Mouse (Mus musculus): ENCODE data around the gene Pdpn. TPM values are rescaled to one million over a fixed set of nuclear protein-coding genes. Genes with fewer than 3 reads are reported as not detected.

The Pdpn gene
- polyA plus RNA-seq, 1 experiment from 2014 or later = 64.0 TPM

DNA sequence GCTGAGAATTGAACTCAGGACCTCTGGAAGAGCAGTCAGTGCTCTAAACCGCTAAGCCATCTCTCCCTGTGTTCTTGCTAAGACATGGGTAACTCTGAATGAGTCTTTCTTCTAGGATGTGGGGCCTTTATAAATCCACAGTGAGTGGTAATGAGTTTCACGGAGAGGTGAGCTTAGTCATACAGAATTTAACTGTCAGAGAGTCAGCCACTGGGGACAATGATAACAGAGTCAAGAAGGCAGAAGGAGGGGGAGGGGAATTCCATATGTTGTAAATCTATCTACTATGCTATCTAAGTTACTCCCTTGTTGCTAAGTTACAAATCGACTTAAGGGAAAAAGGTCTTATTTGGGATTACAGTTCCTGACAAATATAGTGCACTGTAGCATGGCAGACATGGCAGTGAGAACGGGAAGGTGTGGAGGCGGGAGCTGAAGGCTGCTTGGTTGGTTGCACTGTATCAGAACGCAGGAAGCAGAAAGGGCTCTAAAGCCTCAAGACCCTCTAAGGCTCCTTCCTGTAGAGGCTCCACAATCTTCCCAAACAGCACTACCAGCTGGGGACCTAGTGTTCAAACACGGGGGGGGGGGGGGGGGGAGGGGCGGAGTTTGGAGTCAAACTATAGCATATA lies 39.5 kb downstream of the Pdpn start:
- H3K4me1 ChIP-seq (replicated peaks) = peaks cover 33% of the 10 kb centered on the region
- ATAC-seq (ENCODE audit: low read depth) = peak; percentile 58
- no peak overlapping the region for H3K9ac ChIP-seq
- no peaks in the 10 kb centered on the region for H3K9me3 ChIP-seq
- 0 out of 2 replicates have a peak overlapping the region, but pooled peaks have one; percentile 33 for H3K27ac ChIP-seq (replicated peaks)
- H3K27me3 ChIP-seq = no peaks in the 10 kb centered on the region
- WGBS = 32% methylated on average over 7 of the region's 8 CpGs
- no peak overlapping the region for H3K4me2 ChIP-seq
- H3K4me3 ChIP-seq = no peak overlapping the region
- no peaks in the 10 kb centered on the region for H3K36me3 ChIP-seq

DNA sequence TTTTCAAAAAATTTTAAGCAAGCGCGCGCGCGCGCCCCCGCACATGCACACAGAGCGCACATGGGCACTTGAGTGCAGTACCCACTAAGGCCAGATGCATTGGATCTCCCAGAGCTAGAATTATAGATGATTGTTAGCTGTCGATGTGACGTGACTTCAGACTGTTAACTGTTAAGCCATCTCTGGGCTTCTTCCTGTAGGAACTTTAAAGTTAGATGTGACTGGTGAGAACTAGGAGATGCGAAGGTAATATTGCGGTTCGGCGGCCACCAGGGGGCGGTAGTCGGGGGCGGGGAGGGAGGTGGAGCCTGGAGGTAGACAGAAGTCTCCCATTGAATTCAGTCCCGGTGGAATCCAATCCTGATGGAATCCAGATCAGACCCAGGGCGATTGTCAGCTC lies 40.8 kb downstream of the Pdpn start:
- Histone ChIP-seq H3K9me3 (no peaks in the 10 kb centered on the region), H3K4me1 (replicated peaks) (peaks cover 33% of the 10 kb centered on the region), H3K36me3 (no peaks in the 10 kb centered on the region), H3K4me3 (no peak overlapping the region; the same call in 1 of the 2 replicates), H3K4me2 (peak overlapping the region; percentile 45), H3K27me3 (no peaks in the 10 kb centered on the region), H3K27ac (replicated peaks) (no peak overlapping the region), H3K9ac (no peak overlapping the region)
- WGBS = 36% methylated on average over 19 of the region's 19 CpGs
- 0 out of 2 replicates have a peak, but pooled peaks have one; percentile 36 for ATAC-seq (ENCODE audit: low read depth)

DNA sequence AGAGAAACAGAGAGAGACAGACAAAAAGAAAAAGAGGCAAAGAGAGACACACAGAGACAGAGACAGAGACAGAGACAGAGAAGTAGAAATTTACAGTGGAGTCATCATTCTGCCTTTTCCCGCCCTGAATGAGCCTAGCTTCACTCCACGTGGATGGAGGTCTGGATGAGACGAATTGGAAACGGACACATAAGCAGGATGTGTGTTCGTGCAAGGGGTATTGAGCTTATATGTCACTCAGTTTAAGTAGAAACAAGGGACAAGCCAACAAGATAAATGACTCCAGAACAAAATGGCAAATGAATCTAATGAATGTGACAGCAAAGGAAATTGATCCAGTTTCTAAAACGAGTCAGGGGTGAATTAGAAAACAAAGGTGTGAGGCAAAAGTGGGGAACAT lies 41.4 kb downstream of the Pdpn start:
- Histone ChIP-seq H3K4me3 (no peak overlapping the region), H3K27ac (replicated peaks) (no peak overlapping the region), H3K9me3 (no peaks in the 10 kb centered on the region), H3K9ac (no peak overlapping the region), H3K4me2 (no peak overlapping the region), H3K36me3 (no peaks in the 10 kb centered on the region), H3K27me3 (no peaks in the 10 kb centered on the region), H3K4me1 (replicated peaks) (peaks cover 33% of the 10 kb centered on the region)
- ATAC-seq (ENCODE audit: low read depth) = no peak
- WGBS = 32% methylated on average over 6 of the region's 6 CpGs

DNA sequence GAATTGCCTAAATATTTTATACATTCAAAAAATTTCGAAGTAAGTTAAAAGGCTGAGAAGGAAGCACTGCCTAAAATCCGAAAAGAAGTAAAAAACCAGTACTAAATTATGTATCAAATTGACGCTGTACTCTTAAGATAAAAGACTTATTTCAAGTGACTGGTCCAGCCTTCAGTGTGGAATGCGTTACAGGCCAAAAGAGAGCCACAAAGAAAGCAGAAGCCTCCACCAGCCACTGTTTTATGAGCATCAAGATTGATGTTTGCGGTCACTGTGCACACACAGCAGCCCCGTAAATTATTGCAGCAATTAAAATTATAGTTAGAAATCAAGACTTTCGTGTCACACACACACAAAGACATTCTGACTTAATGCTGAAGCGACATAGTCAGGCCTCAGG lies 43.8 kb downstream of the Pdpn start:
- Histone ChIP-seq H3K9me3 (no peaks in the 10 kb centered on the region), H3K36me3 (no peaks in the 10 kb centered on the region), H3K9ac (no peak overlapping the region), H3K4me2 (no peak overlapping the region), H3K4me3 (no peak overlapping the region), H3K27me3 (no peaks in the 10 kb centered on the region), H3K4me1 (replicated peaks) (peaks cover 33% of the 10 kb centered on the region), H3K27ac (replicated peaks) (no peak overlapping the region)
- 39% methylated on average over 8 of the region's 8 CpGs for WGBS
- no peak for ATAC-seq (ENCODE audit: low read depth)

DNA sequence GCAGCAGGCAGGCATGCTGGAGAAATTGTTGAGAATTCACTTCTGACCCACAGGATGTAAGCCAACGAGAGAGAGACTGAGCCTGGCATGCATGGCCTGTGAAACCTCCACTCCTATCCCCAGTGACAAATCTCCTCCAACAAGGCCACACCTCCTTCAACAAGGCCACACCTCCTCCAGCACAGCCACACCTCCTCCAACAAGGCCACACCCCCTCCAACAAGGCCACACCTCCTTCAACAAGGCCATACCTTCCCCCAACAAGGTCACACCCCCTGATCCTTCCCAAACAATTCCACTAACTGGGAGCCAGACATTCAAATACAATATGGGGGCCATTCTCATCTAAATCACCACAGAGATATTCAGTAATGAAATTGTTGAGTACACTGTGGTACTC lies 46.0 kb downstream of the Pdpn start:
- Histone ChIP-seq H3K4me1 (replicated peaks) (peaks cover 14% of the 10 kb centered on the region), H3K36me3 (no peaks in the 10 kb centered on the region), H3K27me3 (no peaks in the 10 kb centered on the region), H3K27ac (replicated peaks) (no peak overlapping the region), H3K4me2 (no peak overlapping the region), H3K4me3 (no peak overlapping the region), H3K9ac (no peak overlapping the region), H3K9me3 (no peaks in the 10 kb centered on the region)
- WGBS = 88% methylated on average over 1 of the region's 1 CpGs
- no peak for ATAC-seq (ENCODE audit: low read depth)

DNA sequence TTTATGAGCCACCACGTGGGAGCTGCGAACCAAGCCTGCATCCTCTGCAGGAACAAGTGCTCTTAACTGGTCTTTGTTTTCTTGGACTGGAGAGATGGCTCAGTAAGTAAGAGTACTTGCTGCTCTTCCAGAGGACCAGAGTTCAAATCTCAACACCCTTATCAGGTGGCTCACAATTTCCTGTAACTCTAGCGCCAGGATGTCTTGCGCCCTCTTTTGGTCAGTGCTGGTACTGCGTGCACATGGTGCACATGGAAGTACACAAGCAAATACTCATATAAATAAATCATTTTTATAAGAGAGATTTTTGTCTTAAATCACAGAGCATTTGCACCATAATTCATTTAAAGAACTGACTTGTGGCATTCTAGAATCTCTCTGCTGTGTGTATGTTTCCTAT lies 51.3 kb downstream of the Pdpn start:
- H3K27me3 ChIP-seq = no peaks in the 10 kb centered on the region
- H3K9ac ChIP-seq = no peak overlapping the region
- H3K27ac ChIP-seq (replicated peaks) = no peak overlapping the region
- no peak for ATAC-seq (ENCODE audit: low read depth)
- H3K4me3 ChIP-seq = no peak overlapping the region
- H3K9me3 ChIP-seq = no peaks in the 10 kb centered on the region
- H3K4me1 ChIP-seq (replicated peaks) = no peaks in the 10 kb centered on the region
- H3K4me2 ChIP-seq = no peak overlapping the region
- H3K36me3 ChIP-seq = no peaks in the 10 kb centered on the region
- WGBS = 81% methylated on average over 5 of the region's 5 CpGs

DNA sequence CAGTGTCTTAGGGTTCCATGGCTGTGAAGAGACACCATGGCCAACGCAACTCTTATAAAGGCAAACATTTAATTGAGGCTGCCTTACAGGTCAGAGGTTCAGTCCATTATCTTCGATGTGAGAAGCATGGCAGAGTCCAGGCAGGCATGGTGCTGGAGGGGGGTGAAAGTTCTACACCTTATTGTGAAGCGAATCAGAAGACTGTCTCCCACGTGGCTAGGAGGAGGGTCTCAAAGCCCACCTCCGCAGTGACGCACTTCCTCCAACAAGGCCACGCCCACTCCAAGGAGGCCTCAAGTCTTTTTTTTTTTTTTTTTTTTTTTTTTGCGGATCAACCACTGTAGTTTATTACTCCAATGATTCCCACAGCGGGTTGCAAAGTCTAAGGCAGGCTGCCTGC lies 58.1 kb downstream of the Pdpn start:
- no peak overlapping the region for H3K27ac ChIP-seq (replicated peaks)
- H3K36me3 ChIP-seq = no peaks in the 10 kb centered on the region
- H3K9ac ChIP-seq = no peak overlapping the region
- no peak for ATAC-seq (ENCODE audit: low read depth)
- no peaks in the 10 kb centered on the region for H3K27me3 ChIP-seq
- H3K4me1 ChIP-seq (replicated peaks) = 0 out of 2 replicates have a peak, but pooled peaks cover 5% of the 10 kb centered on the region
- H3K4me2 ChIP-seq = no peak overlapping the region
- 80% methylated on average over 9 of the region's 9 CpGs for WGBS
- no peaks in the 10 kb centered on the region for H3K9me3 ChIP-seq
- H3K4me3 ChIP-seq = no peak overlapping the region

DNA sequence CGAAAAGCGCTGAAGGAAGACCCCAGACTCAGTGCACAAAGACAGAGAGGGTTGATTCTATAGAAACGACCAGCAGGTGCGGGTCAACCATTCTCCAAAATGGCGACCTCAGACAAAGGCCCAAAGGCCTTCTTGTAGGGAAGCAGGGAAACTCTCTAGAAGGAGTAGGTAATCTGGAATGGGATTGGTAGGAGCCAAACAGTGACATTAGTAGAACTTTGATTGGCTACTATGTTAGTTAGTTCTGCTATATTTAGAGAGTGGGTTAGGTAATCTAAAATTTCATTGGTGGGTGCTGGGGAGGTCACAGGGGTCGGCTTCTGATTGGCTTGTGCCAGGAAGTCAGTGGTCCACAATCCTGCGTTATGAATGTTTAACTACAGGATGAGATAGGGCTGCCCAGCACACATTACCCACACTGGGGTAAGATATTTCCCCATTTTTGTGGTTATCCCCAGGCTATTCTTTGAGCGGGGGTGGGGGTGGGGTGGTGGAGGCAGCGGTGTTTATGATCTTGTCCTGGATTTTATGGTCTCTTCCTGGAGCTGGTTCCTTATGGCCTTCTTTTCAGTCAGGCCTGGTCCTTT lies 59.7 kb downstream of the Pdpn start:
- Histone ChIP-seq H3K27ac (replicated peaks) (no peak overlapping the region), H3K9ac (no peak overlapping the region), H3K4me3 (no peak overlapping the region), H3K4me2 (no peak overlapping the region), H3K4me1 (replicated peaks) (0 out of 2 replicates have a peak, but pooled peaks cover 5% of the 10 kb centered on the region), H3K9me3 (no peaks in the 10 kb centered on the region), H3K36me3 (no peaks in the 10 kb centered on the region), H3K27me3 (no peaks in the 10 kb centered on the region)
- WGBS = 87% methylated on average over 9 of the region's 9 CpGs
- no peak for ATAC-seq (ENCODE audit: low read depth)

DNA sequence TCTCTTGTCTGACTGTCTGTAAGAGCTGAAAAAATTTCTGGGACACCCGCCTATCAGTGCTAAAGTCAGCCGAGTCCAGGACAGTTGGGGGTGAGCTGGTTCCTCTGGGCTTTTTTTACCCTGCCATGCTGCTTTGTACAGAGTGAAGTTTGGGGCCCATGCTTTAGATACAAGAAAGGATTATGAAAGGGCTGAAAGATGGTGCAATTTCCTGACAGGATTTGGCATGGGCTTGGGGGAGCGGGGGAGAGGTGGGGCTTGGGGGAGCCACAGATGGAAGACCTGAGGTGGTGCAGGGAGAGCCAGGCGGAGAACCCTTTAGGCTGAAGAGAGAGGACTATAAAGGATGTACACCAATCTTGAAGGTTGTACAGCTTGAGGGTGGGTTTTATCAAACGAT lies 60.2 kb downstream of the Pdpn start:
- 92% methylated on average over 5 of the region's 5 CpGs for WGBS
- Histone ChIP-seq H3K27me3 (no peaks in the 10 kb centered on the region), H3K9me3 (0 out of 2 replicates have a peak, but pooled peaks cover 4% of the 10 kb centered on the region), H3K4me1 (replicated peaks) (0 out of 2 replicates have a peak, but pooled peaks cover 5% of the 10 kb centered on the region), H3K9ac (no peak overlapping the region), H3K4me2 (no peak overlapping the region), H3K36me3 (no peaks in the 10 kb centered on the region), H3K27ac (replicated peaks) (no peak overlapping the region), H3K4me3 (no peak overlapping the region)
- no peak for ATAC-seq (ENCODE audit: low read depth)

DNA sequence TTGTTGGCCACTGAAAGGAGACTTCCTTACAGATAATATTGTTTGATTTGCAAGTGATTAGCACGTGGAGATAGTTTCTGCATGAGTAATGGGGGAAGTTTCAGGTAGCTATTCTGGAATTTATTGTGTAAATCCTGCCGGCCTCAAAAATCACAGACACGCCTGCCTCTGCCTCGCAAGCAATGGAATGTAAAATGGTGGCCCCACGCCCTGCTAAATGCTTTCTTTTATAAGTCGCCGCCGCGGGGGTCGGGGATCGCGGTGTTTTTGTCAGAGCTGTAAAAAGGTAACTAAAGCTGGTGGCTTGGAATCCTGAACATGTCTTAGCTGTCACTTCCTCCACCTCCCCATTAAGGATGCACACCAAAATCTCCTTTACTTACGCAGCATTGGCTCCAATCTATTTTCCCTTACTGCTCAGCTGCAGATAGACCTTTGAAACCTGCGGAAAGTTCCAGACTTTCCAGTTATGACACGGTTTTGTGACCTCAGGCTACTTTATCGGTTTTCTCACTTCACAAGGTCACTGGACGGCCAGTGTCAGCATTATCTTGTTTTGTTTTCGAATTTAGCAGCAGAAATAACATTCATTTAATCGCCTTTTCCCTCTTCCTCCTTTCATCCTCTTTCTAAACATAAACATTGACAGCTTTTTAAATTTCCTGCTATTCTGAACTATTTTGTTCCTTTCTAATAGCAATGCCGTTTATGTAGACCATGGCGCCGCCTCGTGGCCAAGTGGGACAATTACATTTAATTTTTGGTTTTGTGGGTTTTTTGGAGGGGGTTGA lies 60.9 kb downstream of the Pdpn start:
- no peak overlapping the region for H3K27ac ChIP-seq (replicated peaks)
- no peak overlapping the region for H3K4me3 ChIP-seq
- 0 out of 2 replicates have a peak, but pooled peaks cover 5% of the 10 kb centered on the region for H3K4me1 ChIP-seq (replicated peaks)
- H3K9me3 ChIP-seq = 0 out of 2 replicates have a peak, but pooled peaks cover 6% of the 10 kb centered on the region
- WGBS = 32% methylated on average over 23 of the region's 23 CpGs
- no peak for ATAC-seq (ENCODE audit: low read depth)
- no peaks in the 10 kb centered on the region for H3K36me3 ChIP-seq
- peak overlapping the region; percentile 20; the same call in 1 of the 2 replicates for H3K4me2 ChIP-seq
- no peaks in the 10 kb centered on the region for H3K27me3 ChIP-seq
- H3K9ac ChIP-seq = no peak overlapping the region

DNA sequence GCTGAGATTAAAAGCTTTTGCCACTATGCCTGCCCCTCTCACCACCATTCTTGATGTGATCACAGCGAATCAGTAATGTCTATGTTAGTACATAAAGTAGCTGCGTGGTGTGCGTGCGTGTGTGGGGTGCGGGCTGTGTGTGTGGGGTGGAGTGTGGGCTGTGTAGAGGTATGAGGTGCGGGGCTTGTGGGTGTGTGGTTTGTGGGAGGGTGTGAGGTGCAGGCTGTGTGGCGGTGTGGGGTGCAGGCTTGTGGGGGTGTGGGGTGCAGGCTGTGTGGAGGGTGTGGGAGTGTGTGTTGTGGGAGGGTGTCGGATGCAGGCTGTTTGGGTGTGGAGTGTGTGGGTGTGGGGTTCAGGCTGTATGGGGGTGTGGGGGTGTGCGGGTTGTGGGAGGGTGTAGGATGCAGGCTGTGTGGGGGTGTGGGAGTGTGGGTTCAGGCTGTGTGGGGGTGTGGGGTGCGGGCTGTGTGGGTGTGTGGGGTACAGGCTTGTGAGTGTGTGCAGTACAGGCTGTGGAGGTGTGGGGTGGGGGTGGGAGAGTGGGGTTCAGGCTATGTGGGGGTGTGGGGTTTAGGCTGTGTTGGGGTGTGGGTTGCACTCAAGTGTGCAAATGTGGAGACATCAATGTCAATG lies 67.5 kb downstream of the Pdpn start:
- Histone ChIP-seq H3K9ac (no peak overlapping the region), H3K4me2 (no peak overlapping the region), H3K4me1 (replicated peaks) (no peaks in the 10 kb centered on the region), H3K36me3 (no peaks in the 10 kb centered on the region), H3K27me3 (no peaks in the 10 kb centered on the region), H3K4me3 (no peak overlapping the region), H3K27ac (replicated peaks) (no peak overlapping the region), H3K9me3 (0 out of 2 replicates have a peak, but pooled peaks cover 6% of the 10 kb centered on the region)
- 95% methylated on average over 10 of the region's 10 CpGs for WGBS
- no peak; the same call in 1 of the 2 replicates for ATAC-seq (ENCODE audit: low read depth)

DNA sequence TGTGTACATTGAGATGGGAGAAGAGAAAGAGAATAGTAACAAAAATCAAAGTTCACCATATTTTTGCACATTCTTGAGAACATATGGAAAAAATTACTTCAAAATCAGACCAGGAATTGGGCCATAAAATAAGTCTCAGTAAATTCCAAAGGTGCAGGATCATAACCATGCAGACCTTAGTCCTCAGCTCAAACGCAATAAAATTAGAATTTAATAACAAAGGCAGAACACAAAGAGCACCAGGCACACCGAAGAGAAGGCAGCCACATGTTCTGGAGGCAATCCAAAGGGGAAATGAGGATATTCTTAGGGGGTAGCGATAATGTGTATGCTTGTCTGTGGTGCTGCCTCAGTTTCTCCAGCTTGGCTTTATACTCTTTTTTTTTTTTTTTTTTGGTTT lies 68.3 kb downstream of the Pdpn start:
- Histone ChIP-seq H3K9ac (no peak overlapping the region), H3K4me3 (no peak overlapping the region), H3K27me3 (no peaks in the 10 kb centered on the region), H3K36me3 (no peaks in the 10 kb centered on the region), H3K4me2 (no peak overlapping the region), H3K27ac (replicated peaks) (no peak overlapping the region), H3K9me3 (0 out of 2 replicates have a peak, but pooled peaks cover 6% of the 10 kb centered on the region), H3K4me1 (replicated peaks) (no peaks in the 10 kb centered on the region)
- ATAC-seq (ENCODE audit: low read depth) = no peak
- WGBS = 69% methylated on average over 3 of the region's 3 CpGs
